Mouse (Mus musculus) adrenal gland, postnatal 36 days (tissue): ENCODE data around the gene AV320801. TPM values are rescaled to one million over a fixed set of nuclear protein-coding genes. Genes with fewer than 3 reads are reported as not detected.
"Not testable (repeated sequence)": the region's sequence is repeated elsewhere in the genome, so short reads cannot be mapped to it uniquely, and the experiment has no call there.

Experiments used
- DNase-seq, 2 experiments: peaks; one replicate each; pipeline ENCODE4 v3.0.0; 2021; ENCODE audit warnings: mixed read lengths in 1 of 2
- long read RNA-seq, 2 experiments: library from polyadenylated mRNA; stranded (forward); transcript quantifications; one replicate each; pipeline ENCODE4 v2.0.0; 2021; ENCODE audit warnings: borderline sequencing depth in 2 of 2
- total RNA-seq, 2 experiments: library from RNA; stranded (reverse); gene quantifications; 2 replicates each; pipeline ENCODE4 v1.2.3; 2021

The AV320801 gene
- total RNA-seq, result not detected
- long read RNA-seq, experiment 1, result 0 reads
- long read RNA-seq, experiment 2, result 0 reads

DNA sequence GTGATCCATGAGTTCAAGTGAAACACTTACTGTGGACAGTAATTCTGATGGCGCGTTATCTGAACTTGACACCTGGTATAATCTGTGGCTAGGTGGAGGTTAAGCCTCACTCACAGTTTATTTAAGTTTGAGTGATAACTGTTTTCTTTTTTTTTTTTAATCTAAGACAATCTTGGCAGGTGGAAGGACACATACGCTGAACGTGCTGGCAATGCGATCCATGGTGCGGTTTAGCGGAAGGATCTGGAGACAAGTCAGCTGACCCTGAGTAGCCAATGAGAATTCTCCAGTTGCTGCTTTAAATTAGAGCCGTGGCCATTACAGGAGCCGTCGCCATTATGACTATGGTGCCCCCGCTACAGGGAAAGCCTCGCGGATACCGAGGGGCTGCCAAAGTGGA lies at the start of gene AV320801:
AV320801 (plus strand) TSS at position 301 of the 400 bp plus-strand sequence.
- DNase-seq, result not testable (repeated sequence)

DNA sequence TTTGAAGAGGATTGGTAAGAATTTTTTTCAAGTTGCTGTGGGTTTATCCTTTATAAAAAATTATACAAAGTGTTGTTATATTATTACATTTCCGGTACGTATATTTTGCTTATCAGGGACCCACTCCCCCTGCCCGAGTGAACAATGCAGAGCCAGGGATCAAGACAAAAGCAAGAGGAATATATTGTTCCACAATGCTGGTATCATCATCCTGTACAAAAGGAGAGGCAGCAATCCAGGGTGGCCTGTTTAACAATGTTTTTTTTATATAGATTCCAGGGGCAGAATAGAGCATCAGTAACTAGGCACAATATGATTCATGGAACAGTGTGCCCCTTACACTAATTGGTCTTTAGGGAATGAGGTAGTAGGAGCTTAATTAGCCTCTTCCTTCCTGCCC lies 30.2 kb upstream of the AV320801 start:
- not testable (repeated sequence) for DNase-seq

DNA sequence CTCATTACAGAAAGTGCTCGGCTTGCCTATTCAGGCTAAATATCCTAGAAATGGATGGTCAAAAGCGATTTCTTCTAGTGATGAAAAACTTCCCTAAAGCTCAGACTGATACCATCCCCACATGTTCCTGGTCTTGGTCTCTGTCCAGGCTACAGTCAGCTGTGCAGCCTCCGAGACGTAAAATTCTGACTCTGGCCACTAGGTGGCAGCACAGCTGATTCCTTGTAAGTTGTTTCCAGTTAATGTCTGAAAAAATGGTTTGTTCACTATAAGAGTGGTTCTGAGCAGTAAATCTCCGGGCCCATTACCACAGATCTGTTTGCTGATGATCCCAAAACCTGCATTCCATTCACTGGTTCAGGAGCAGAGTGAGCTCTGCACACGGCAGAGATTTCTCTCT lies 12.5 kb upstream of the AV320801 start:
- not testable (repeated sequence) for DNase-seq

DNA sequence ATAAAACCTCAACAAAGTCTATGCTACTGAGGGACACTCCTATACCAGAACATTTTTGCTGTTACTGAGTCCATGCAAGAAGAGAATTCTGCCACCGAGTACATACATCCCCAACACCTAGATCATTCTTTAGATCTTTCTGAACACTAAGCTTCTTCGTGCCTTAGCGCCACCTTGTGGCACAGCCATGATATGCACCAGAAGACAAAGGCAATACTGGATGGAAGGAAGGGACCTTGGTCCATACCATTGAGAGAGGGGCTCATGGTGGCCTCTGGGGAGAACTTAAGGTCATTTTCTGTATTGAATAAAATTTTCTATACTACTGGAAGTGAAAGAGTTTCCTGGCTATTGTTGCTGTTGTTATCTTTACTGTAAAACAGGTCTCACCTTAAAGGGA lies 11.2 kb upstream of the AV320801 start:
- not testable (repeated sequence) for DNase-seq

Other genes with a start within 250 kb of the AV320801 start
- not detected for gene Pramel3, start 192.3 kb upstream of the AV320801 start, total RNA-seq
- not detected for gene Gm5128, start 121.3 kb upstream of the AV320801 start, total RNA-seq
- not detected for gene Gm7903, start 60.8 kb upstream of the AV320801 start, total RNA-seq
- not detected for gene Nxf7, start 104.2 kb downstream of the AV320801 start, total RNA-seq
- gene Prame, start 133.1 kb downstream of the AV320801 start, total RNA-seq, result not detected
- not detected for gene Tcp11x2, start 199.2 kb downstream of the AV320801 start, total RNA-seq
- not detected for gene Tmsb15a, start 230.7 kb downstream of the AV320801 start, total RNA-seq
- gene Armcx5, start 248.1 kb downstream of the AV320801 start, total RNA-seq, result 10 to 100 TPM in 1 of 2 experiments, 1 to 10 TPM in 1; 8.3 to 22.0 TPM
- gene Gprasp1, start 248.1 kb downstream of the AV320801 start, total RNA-seq, result 10 to 100 TPM; 66.3 to 85.8 TPM